Mouse (Mus musculus): ENCODE data around the gene Chrna7. TPM values are rescaled to one million over a fixed set of nuclear protein-coding genes. Genes with fewer than 3 reads are reported as not detected.

The Chrna7 gene
- polyA plus RNA-seq (2012; rRNA removed), result 4.7 and 5.6 TPM in 2 replicates

GRCm38 (mm10) chr7:63212084-63212723, at the start of gene Chrna7:
Gene Chrna7, minus strand, starts transcription at chr7:63212569.

Other genes starting within 250 kb of the Chrna7 start
- gene Otud7a, start 232.2 kb upstream of the Chrna7 start, polyA plus RNA-seq (2012; rRNA removed), result 4.2 and 6.8 TPM in 2 replicates

Measured in central nervous system, embryonic 11.5 days (tissue).